Mouse (Mus musculus): ENCODE data around the gene Msl3. TPM values are rescaled to one million over a fixed set of nuclear protein-coding genes. Genes with fewer than 3 reads are reported as not detected.

Gene Msl3
- total and polyA plus RNA-seq, 2 experiments from 2014 or later = 15.0 to 22.7 TPM

DNA sequence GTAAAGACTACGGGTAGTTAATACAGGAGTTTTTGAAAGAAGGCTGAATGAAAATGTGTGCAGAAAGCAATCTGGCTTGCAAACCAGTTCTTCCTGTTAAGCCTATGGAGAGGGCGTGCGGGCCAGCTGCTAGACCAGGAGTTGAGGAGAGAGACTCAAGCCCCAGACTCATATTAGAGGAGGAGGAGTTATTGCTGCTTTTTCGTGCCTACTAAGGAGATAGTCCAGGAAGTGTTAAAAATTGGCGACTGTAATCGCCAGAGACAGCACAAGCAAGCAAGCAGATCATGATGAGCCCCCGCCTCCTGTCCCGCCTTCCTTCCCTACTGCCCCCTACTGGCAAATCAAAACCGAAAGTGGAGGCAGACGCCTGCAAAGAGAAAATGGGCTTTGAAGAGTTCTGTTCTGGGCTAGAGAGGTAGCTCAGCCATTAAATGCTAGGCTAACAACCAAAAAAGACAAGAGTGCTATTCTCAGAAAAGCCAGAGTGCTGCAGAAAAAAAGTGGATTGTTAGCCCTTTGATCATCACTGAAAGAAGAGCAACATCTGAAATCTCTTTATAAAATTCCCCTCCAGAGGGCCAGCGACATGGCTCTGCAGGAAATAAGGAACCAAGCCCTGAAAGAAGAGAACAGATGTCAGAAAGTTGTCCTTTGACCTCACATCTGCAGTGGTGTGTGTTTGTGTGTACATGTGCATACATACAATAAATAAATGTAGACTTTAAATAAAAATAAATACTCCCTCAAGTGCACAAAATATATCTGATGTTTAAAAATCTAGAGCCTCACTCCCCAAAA, 33.9 kb downstream of the Msl3 start:
- WGBS = 34% methylated on average over 11 of the region's 11 CpGs
- 0 out of 2 replicates have a peak overlapping the region, but pooled peaks have one; percentile 21 for H3K9ac ChIP-seq (replicated peaks; ENCODE audit: low read length)
- H3K9me3 ChIP-seq (ENCODE audit: low read length) = no peaks in the 10 kb centered on the region
- no peaks in the 10 kb centered on the region for H3K27me3 ChIP-seq (ENCODE audit: insufficient read depth, low read length)
- H3K36me3 ChIP-seq (ENCODE audit: insufficient read depth, low read length) = no peaks in the 10 kb centered on the region
- TF ChIP-seq CTCF (IDR thresholded peaks at IDR 0.05; ENCODE audit: low read depth) = peak; percentile 61
- no peaks in the 10 kb centered on the region for H3K4me1 ChIP-seq (ENCODE audit: insufficient read depth, low read length)
- ATAC-seq (peak; percentile 49; the same call in 1 of the 2 replicates), DNase-seq (ENCODE audit: low spot score) (peak; percentile 67)
- no peak overlapping the region for H3K27ac ChIP-seq
- H3K4me2 ChIP-seq (ENCODE audit: low read depth, low read length) = peak overlapping the region; percentile 47
- peak overlapping the region; percentile 30 for H3K4me3 ChIP-seq (ENCODE audit: low read length)

Other genes with a start within 250 kb of the Msl3 start
- 7.0 and 10.9 TPM in 2 replicates for gene Frmpd4, start 96.7 kb downstream of the Msl3 start, total RNA-seq (2014; rRNA removed)
- 2.1 and 2.2 TPM in 2 replicates for gene Frmpd4, start 96.7 kb downstream of the Msl3 start, polyA plus RNA-seq (2015; fragmentation: Nextera tagmentation; extraction: Ambion mirVana)
- 1.3 and 2.0 TPM in 2 replicates for gene Arhgap6, start 121.2 kb upstream of the Msl3 start, total RNA-seq (2014; rRNA removed)
- 1.7 and 2.2 TPM in 2 replicates for gene Arhgap6, start 121.2 kb upstream of the Msl3 start, polyA plus RNA-seq (2015; fragmentation: Nextera tagmentation; extraction: Ambion mirVana)